Mouse (Mus musculus): ENCODE results near the gene Nhsl2. TPM values are rescaled to one million over a fixed set of nuclear protein-coding genes. Genes with fewer than 3 reads are reported as not detected.
A peak's percentile ranks its signal among the peaks of the same experiment; 100 is the strongest.

Gene Nhsl2
- polyA plus RNA-seq, 1 experiment = 1.8 TPM

GRCm38 (mm10) chrX:102115676-102116075 is 266.5 kb downstream of the Nhsl2 start:
- H3K36me3 ChIP-seq (ENCODE audit: control insufficient read depth, insufficient read depth, low read length) = no peaks in the 10 kb centered on the region
- WGBS = 47% methylated on average over 4 of the region's 4 CpGs
- TF ChIP-seq CTCF (IDR thresholded peaks at IDR 0.05; ENCODE audit: extremely low read depth, insufficient read length, insufficient replicate concordance, low read depth, low read length) = no peak
- no peak for TF ChIP-seq POLR2A (IDR thresholded peaks at IDR 0.05; ENCODE audit: low read depth, low read length)

GRCm38 (mm10) chrX:102119042-102119864 is 270.1 kb downstream of the Nhsl2 start, which contains the start of gene Pin4:
Gene Pin4, plus strand, starts transcription at chrX:102119447.
- peak within 1 kb of the TSS; percentile 78 for H3K27ac ChIP-seq (ENCODE audit: insufficient read depth, low read depth, low read length)
- TF ChIP-seq CTCF (IDR thresholded peaks at IDR 0.05; ENCODE audit: extremely low read depth, insufficient read length, insufficient replicate concordance, low read depth, low read length) (no peak), POLR2A (IDR thresholded peaks at IDR 0.05; ENCODE audit: low read depth, low read length) (peak; percentile 42; the same call in 1 of the 2 replicates)
- peaks cover 3% of the 10 kb centered on the region for H3K36me3 ChIP-seq (ENCODE audit: control insufficient read depth, insufficient read depth, low read length)
- peaks cover 3% of the 10 kb centered on the region; the same call in 1 of the 2 replicates for H3K4me1 ChIP-seq (ENCODE audit: control insufficient read depth, insufficient read depth, insufficient read length, low read length)
- peak within 1 kb of the TSS; percentile 100 for H3K4me3 ChIP-seq (ENCODE audit: low read depth, low read length)
- H3K27me3 ChIP-seq (ENCODE audit: control insufficient read depth, insufficient read depth, low read length) = no peaks in the 10 kb centered on the region
- 10% methylated on average over 30 of the region's 30 CpGs for WGBS

More at GRCm38 (mm10) chrX:102115676-102116075, 266.5 kb downstream of the Nhsl2 start:
- Histone ChIP-seq H3K4me1 (ENCODE audit: control insufficient read depth, insufficient read depth, insufficient read length, low read length) (peaks cover 2% of the 10 kb centered on the region; the same call in 1 of the 2 replicates), H3K27me3 (ENCODE audit: control insufficient read depth, insufficient read depth, low read length) (no peaks in the 10 kb centered on the region), H3K4me3 (ENCODE audit: low read depth, low read length) (no peak overlapping the region), H3K27ac (ENCODE audit: insufficient read depth, low read depth, low read length) (no peak overlapping the region)

DNA sequence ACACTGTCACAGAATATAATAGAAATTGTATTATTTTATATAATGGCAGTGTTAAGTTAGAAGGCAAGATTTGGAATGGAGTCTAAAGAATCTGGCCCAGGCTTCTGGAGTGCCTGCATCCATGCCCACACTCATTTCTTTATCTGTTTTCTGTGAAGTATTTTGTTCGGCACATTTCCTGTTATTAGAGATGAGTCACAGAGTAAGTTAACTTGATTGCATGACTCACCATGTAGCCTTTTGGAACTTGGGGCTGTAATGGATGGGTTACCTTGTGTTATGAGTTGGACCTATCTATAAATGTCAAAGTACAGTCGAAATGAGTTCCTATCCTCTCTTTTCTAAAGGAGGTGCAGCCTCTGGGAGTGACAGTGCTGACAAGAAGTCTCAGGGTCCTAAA is 272.1 kb downstream of the Nhsl2 start:
- Histone ChIP-seq H3K27me3 (ENCODE audit: control insufficient read depth, insufficient read depth, low read length) (no peaks in the 10 kb centered on the region), H3K27ac (ENCODE audit: insufficient read depth, low read depth, low read length) (peak overlapping the region; percentile 78; the same call in 1 of the 2 replicates), H3K4me1 (ENCODE audit: control insufficient read depth, insufficient read depth, insufficient read length, low read length) (peaks cover 3% of the 10 kb centered on the region; the same call in 1 of the 2 replicates), H3K36me3 (ENCODE audit: control insufficient read depth, insufficient read depth, low read length) (peaks cover 14% of the 10 kb centered on the region), H3K4me3 (ENCODE audit: low read depth, low read length) (no peak overlapping the region)
- TF ChIP-seq POLR2A (IDR thresholded peaks at IDR 0.05; ENCODE audit: low read depth, low read length) = no peak
- no peak for TF ChIP-seq CTCF (IDR thresholded peaks at IDR 0.05; ENCODE audit: extremely low read depth, insufficient read length, insufficient replicate concordance, low read depth, low read length)
- 26% methylated on average over 2 of the region's 2 CpGs for WGBS

DNA sequence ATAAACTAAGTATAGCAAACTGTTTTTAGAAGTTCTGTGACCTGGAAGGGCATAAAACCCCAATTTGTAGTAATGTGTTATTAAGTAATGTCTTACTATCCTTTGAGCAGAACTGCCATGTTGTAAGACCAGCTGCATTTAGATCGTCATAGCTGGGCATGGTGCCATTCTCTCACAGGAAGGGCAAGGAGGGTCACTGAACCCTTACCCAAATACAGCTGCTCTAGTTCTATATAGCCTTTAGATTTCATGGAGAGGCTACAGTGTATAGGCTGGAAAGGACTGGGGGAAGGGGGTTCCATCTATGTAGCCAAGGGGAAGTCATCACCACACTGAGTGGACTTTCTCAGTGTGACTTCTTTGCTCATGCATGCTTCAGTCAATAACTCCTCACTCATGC is 292.0 kb downstream of the Nhsl2 start:
- Histone ChIP-seq H3K4me1 (ENCODE audit: control insufficient read depth, insufficient read depth, insufficient read length, low read length) (no peaks in the 10 kb centered on the region), H3K4me3 (ENCODE audit: low read depth, low read length) (no peak overlapping the region), H3K27ac (ENCODE audit: insufficient read depth, low read depth, low read length) (no peak overlapping the region), H3K36me3 (ENCODE audit: control insufficient read depth, insufficient read depth, low read length) (no peaks in the 10 kb centered on the region), H3K27me3 (ENCODE audit: control insufficient read depth, insufficient read depth, low read length) (no peaks in the 10 kb centered on the region)
- no peak for TF ChIP-seq CTCF (IDR thresholded peaks at IDR 0.05; ENCODE audit: extremely low read depth, insufficient read length, insufficient replicate concordance, low read depth, low read length)
- TF ChIP-seq POLR2A (IDR thresholded peaks at IDR 0.05; ENCODE audit: low read depth, low read length) = no peak
- WGBS = 16% methylated on average over 1 of the region's 1 CpGs

Other genes starting within 250 kb of the Nhsl2 start
- 11.1 and 19.8 TPM in 2 replicates for gene Ogt, start 209.3 kb upstream of the Nhsl2 start, polyA plus RNA-seq (2012; rRNA removed)
- gene Cxcr3, start 115.1 kb upstream of the Nhsl2 start, polyA plus RNA-seq (2012; rRNA removed) = 6.7 and 7.4 TPM in 2 replicates
- gene Gm4779, start 55.0 kb upstream of the Nhsl2 start, polyA plus RNA-seq (2012; rRNA removed) = not detected in 2 replicates
- gene 8030474K03Rik, start 54.7 kb upstream of the Nhsl2 start, polyA plus RNA-seq (2012; rRNA removed) = 0.13 TPM in 1 of 2 replicates, not detected in the other
- gene Rtl5, start 221.9 kb downstream of the Nhsl2 start, polyA plus RNA-seq (2012; rRNA removed) = 1.3 and 1.4 TPM in 2 replicates

Measured in small intestine, adult 2 months (tissue).